Mouse (Mus musculus): Measurements from ENCODE around the gene Hnf4a. TPM values are rescaled to one million over a fixed set of nuclear protein-coding genes. Genes with fewer than 3 reads are reported as not detected.
"Not testable (repeated sequence)": the region's sequence is repeated elsewhere in the genome, so short reads cannot be mapped to it uniquely, and the experiment has no call there.

Gene Hnf4a
- polyA plus RNA-seq, 1 experiment = 0.08 TPM

GRCm38 (mm10) chr2:163613990-163614389 is 107.4 kb downstream of the Hnf4a start:
- Histone ChIP-seq H3K9me3 (no peaks in the 10 kb centered on the region), H3K36me3 (replicated peaks; ENCODE audit: low read length) (peaks cover 99% of the 10 kb centered on the region), H3K27me3 (replicated peaks) (no peaks in the 10 kb centered on the region), H3K4me3 (replicated peaks) (no peak overlapping the region), H3K4me1 (peaks cover 13% of the 10 kb centered on the region)
- TF ChIP-seq GATA1 (IDR thresholded peaks at IDR 0.05; ENCODE audit: borderline replicate concordance, low read length) = no peak
- TF ChIP-seq FLI1 (IDR thresholded peaks at IDR 0.05; ENCODE audit: low read length) = no peak

DNA sequence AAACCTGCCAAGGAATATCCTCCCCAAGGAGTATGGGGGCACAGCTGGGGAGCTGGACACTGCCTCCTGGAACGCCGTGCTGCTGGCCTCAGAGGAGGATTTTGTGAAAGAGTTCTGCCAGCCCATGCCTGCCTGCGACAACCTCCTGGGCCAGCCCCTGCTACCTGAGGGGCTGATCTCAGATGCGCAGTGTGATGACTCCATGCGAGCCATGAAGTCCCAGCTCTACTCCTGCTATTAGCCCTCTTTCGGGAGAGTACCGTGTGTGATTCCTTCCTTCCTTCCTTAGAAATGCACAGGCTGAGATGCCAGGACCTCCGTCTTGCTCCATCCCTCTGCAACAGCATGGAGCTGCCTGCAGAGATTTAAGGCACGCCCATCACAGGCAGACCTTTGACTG is 108.8 kb downstream of the Hnf4a start:
- Histone ChIP-seq H3K27me3 (replicated peaks) (no peaks in the 10 kb centered on the region), H3K4me1 (peaks cover 18% of the 10 kb centered on the region), H3K9me3 (no peaks in the 10 kb centered on the region), H3K36me3 (replicated peaks; ENCODE audit: low read length) (peaks cover 99% of the 10 kb centered on the region), H3K4me3 (replicated peaks) (no peak overlapping the region)
- no peak for TF ChIP-seq FLI1 (IDR thresholded peaks at IDR 0.05; ENCODE audit: low read length)
- no peak for TF ChIP-seq GATA1 (IDR thresholded peaks at IDR 0.05; ENCODE audit: borderline replicate concordance, low read length)

DNA sequence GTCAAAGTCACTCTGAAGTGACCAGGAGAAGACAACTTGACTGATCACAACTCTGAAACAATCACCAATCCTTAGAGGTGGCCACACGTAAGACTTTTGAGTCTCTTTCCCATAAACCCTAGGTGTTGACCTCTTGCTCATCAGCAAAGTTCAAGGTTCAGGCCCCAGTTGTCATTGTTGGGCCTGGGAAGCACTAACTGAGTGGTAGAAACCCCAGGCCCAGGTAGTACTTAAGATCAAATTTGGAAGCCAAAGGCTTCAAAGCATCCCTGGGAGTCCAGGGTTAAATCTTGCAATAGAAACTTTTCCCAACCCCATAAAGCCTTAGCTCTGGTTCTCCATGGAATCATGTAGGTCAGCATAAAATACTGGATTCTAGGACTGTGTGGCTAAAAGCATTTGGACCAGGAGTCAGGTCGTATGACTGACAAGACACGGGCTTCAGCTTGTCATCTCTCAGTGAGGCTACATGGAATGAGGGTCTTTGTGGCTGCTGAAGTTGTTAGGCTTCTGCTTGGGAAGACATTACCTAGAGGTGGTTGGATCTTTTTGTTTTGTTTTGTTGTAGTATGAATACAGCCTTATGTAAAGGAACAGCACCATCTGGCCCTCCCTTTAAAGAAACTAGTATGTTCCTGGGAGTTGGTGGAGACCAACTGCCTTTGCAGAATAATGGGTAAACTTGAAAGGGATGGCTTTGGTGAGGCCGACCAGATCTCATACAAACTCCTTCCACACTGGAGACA is 109.5 kb downstream of the Hnf4a start:
- no peaks in the 10 kb centered on the region for H3K27me3 ChIP-seq (replicated peaks)
- H3K9me3 ChIP-seq = no peaks in the 10 kb centered on the region
- TF ChIP-seq FLI1 (IDR thresholded peaks at IDR 0.05; ENCODE audit: low read length) = no peak
- no peak for TF ChIP-seq GATA1 (IDR thresholded peaks at IDR 0.05; ENCODE audit: borderline replicate concordance, low read length)
- peaks cover 16% of the 10 kb centered on the region for H3K4me1 ChIP-seq
- H3K36me3 ChIP-seq (replicated peaks; ENCODE audit: low read length) = peaks cover 99% of the 10 kb centered on the region
- H3K4me3 ChIP-seq (replicated peaks) = no peak overlapping the region

- no peak for TF ChIP-seq GATA1 (IDR thresholded peaks at IDR 0.05; ENCODE audit: borderline replicate concordance, low read length)
- no peak for TF ChIP-seq FLI1 (IDR thresholded peaks at IDR 0.05; ENCODE audit: low read length)
Measured at GRCm38 (mm10) chr2:163616652-163617227, 110.1 kb downstream of the Hnf4a start.

GRCm38 (mm10) chr2:163617232-163617863 is 110.7 kb downstream of the Hnf4a start:
- TF ChIP-seq GATA1 (IDR thresholded peaks at IDR 0.05; ENCODE audit: borderline replicate concordance, low read length) = no peak
- no peak for TF ChIP-seq FLI1 (IDR thresholded peaks at IDR 0.05; ENCODE audit: low read length)
- peaks cover 10% of the 10 kb centered on the region for H3K4me1 ChIP-seq
- peaks cover 98% of the 10 kb centered on the region for H3K36me3 ChIP-seq (replicated peaks; ENCODE audit: low read length)

More at GRCm38 (mm10) chr2:163616652-163617227, 110.1 kb downstream of the Hnf4a start:
- Histone ChIP-seq H3K9me3 (no peaks in the 10 kb centered on the region), H3K36me3 (replicated peaks; ENCODE audit: low read length) (peaks cover 98% of the 10 kb centered on the region), H3K4me3 (replicated peaks) (no peak overlapping the region), H3K4me1 (peaks cover 13% of the 10 kb centered on the region), H3K27me3 (replicated peaks) (no peaks in the 10 kb centered on the region)

DNA sequence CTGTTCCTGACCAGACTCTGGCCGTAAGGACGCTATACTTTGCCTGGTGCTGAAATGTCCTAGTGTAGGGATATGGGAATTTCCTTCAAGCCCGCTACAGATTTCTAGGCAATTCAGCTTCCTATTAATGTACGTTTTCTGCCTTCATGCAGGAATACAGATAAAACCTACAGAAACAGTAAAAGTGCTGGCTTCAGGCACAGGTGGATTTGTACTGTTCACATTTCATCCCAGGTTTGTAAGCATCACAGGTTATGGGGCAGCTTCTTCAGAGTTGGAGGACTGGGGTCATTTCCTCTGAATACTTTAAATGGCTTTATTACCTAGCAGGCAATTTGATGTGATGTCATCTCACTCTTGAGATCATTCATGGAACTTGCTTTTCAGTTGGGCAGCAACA is 111.3 kb downstream of the Hnf4a start:
- H3K27me3 ChIP-seq (replicated peaks) = no peaks in the 10 kb centered on the region
- H3K36me3 ChIP-seq (replicated peaks; ENCODE audit: low read length) = peaks cover 98% of the 10 kb centered on the region
- H3K9me3 ChIP-seq = no peaks in the 10 kb centered on the region
- peaks cover 12% of the 10 kb centered on the region for H3K4me1 ChIP-seq
- TF ChIP-seq FLI1 (IDR thresholded peaks at IDR 0.05; ENCODE audit: low read length) (no peak), GATA1 (IDR thresholded peaks at IDR 0.05; ENCODE audit: borderline replicate concordance, low read length) (no peak)
- H3K4me3 ChIP-seq (replicated peaks) = no peak overlapping the region

More at GRCm38 (mm10) chr2:163617232-163617863, 110.7 kb downstream of the Hnf4a start:
- no peak overlapping the region for H3K4me3 ChIP-seq (replicated peaks)
- no peaks in the 10 kb centered on the region for H3K27me3 ChIP-seq (replicated peaks)
- H3K9me3 ChIP-seq = no peaks in the 10 kb centered on the region

DNA sequence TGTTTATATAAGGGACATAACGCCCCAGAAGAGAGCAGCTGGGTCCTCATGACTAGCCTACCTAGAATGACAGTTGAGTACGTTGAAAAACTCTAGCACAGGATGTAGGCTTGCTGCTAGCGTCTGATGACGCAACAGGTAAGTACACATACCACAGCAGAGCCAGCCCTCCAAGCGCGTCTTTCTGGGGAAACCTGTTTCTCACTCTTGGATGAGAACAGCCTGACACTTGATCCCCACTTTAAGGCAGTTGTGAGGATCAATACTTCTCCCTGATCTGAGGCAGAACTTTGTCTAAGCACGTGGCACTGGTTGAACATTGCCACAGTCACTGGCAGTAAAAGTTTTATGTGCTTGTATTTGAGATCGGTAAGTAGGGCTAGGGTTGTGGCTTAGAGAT is 113.8 kb downstream of the Hnf4a start:
- TF ChIP-seq FLI1 (IDR thresholded peaks at IDR 0.05; ENCODE audit: low read length) (no peak), GATA1 (IDR thresholded peaks at IDR 0.05; ENCODE audit: borderline replicate concordance, low read length) (no peak)
- H3K9me3 ChIP-seq = no peaks in the 10 kb centered on the region
- peaks cover 98% of the 10 kb centered on the region for H3K36me3 ChIP-seq (replicated peaks; ENCODE audit: low read length)

GRCm38 (mm10) chr2:163621401-163621800 is 114.8 kb downstream of the Hnf4a start:
- not testable (repeated sequence) for H3K27me3 ChIP-seq (replicated peaks); H3K9me3 ChIP-seq; H3K4me3 ChIP-seq (replicated peaks)
- H3K4me1 ChIP-seq = peaks cover 16% of the 10 kb centered on the region
- peaks cover 98% of the 10 kb centered on the region for H3K36me3 ChIP-seq (replicated peaks; ENCODE audit: low read length)

More for the DNA sequence above, 113.8 kb downstream of the Hnf4a start:
- no peak overlapping the region for H3K4me3 ChIP-seq (replicated peaks)
- H3K27me3 ChIP-seq (replicated peaks) = no peaks in the 10 kb centered on the region
- peaks cover 13% of the 10 kb centered on the region for H3K4me1 ChIP-seq

Other genes with a start within 250 kb of the Hnf4a start
- 0.13 and 1.0 TPM in 2 replicates for gene Jph2, start 108.8 kb upstream of the Hnf4a start, polyA plus RNA-seq (2012; ENCODE audit: insufficient read depth, low replicate concordance)
- gene Oser1, start 82.1 kb upstream of the Hnf4a start, polyA plus RNA-seq (2012; ENCODE audit: insufficient read depth, low replicate concordance) = 2.4 and 3.5 TPM in 2 replicates
- gene Gdap1l1, start 68.3 kb upstream of the Hnf4a start, polyA plus RNA-seq (2012; ENCODE audit: insufficient read depth, low replicate concordance) = 0.47 TPM in 1 of 2 replicates, not detected in the other
- 0.68 and 1.1 TPM in 2 replicates for gene Fitm2, start 34.2 kb upstream of the Hnf4a start, polyA plus RNA-seq (2012; ENCODE audit: insufficient read depth, low replicate concordance)
- gene R3hdml, start 14.5 kb upstream of the Hnf4a start, polyA plus RNA-seq (2012; ENCODE audit: insufficient read depth, low replicate concordance) = not detected in 2 replicates
- gene Ttpal, start 95.5 kb downstream of the Hnf4a start, polyA plus RNA-seq (2012; ENCODE audit: insufficient read depth, low replicate concordance) = 5.6 and 12.6 TPM in 2 replicates
- 8.6 and 31.2 TPM in 2 replicates for gene Serinc3, start 138.3 kb downstream of the Hnf4a start, polyA plus RNA-seq (2012; ENCODE audit: insufficient read depth, low replicate concordance)
- gene Pkig, start 151.6 kb downstream of the Hnf4a start, polyA plus RNA-seq (2012; ENCODE audit: insufficient read depth, low replicate concordance) = 348 and 581 TPM in 2 replicates
- gene Ada, start 243.4 kb downstream of the Hnf4a start, polyA plus RNA-seq (2012; ENCODE audit: insufficient read depth, low replicate concordance) = 6.1 and 21.4 TPM in 2 replicates

Data from megakaryocyte, embryonic 14.5 days (primary cell).